Mouse (Mus musculus) midbrain, postnatal 0 days (tissue): ENCODE measurements around the gene Pcyt1a. TPM values are rescaled to one million over a fixed set of nuclear protein-coding genes. Genes with fewer than 3 reads are reported as not detected.

Experiments
- ATAC-seq: fragments of 200-750 bp; cut with Nextera tagmentation; 2 replicates; pipeline ENCODE4 v1.8.0; 2017; ENCODE audit warnings: moderate number of reproducible peaks, mild to moderate bottlenecking, moderate TSS enrichment, moderate library complexity; ENCODE audit not compliant: low FRiP score
- DNase-seq: peaks from one replicate; pipeline ENCODE4 v3.0.0-alpha.2; 2015; ENCODE audit warnings: low spot score
- H3K27ac ChIP-seq: fragments of 300-500 bp; sonication (generic); 2 replicates; pipeline ENCODE4 v1.5.1; 2014; ENCODE audit warnings: low read depth, mild to moderate bottlenecking, low read length, mixed read lengths
- H3K27me3 ChIP-seq: fragments of 300-500 bp; sonication (generic); 2 replicates; pipeline ENCODE4 v1.6.1; 2014; ENCODE audit warnings: low read length, control low read depth, mixed read lengths; ENCODE audit not compliant: insufficient read depth
- H3K36me3 ChIP-seq: fragments of 300-500 bp; sonication (generic); 2 replicates; pipeline ENCODE4 v1.6.1; 2014; ENCODE audit warnings: low read length, control low read depth, mixed read lengths; ENCODE audit not compliant: insufficient read depth
- H3K4me1 ChIP-seq: fragments of 300-500 bp; sonication (generic); 2 replicates; pipeline ENCODE4 v1.6.1; 2014; ENCODE audit warnings: mild to moderate bottlenecking, control low read depth, antibody characterized with exemption, low read length, mixed read lengths; ENCODE audit not compliant: insufficient read depth
- H3K4me2 ChIP-seq: fragments of 300-500 bp; sonication (generic); 2 replicates; pipeline ENCODE4 v1.6.1; 2014; ENCODE audit warnings: low read depth, mild to moderate bottlenecking, low read length, mixed read lengths; ENCODE audit not compliant: poor library complexity, severe bottlenecking
- H3K4me3 ChIP-seq: fragments of 300-500 bp; sonication (generic); 2 replicates; pipeline ENCODE4 v1.5.1; 2014; ENCODE audit warnings: low read depth, mild to moderate bottlenecking, low read length, moderate library complexity
- H3K9ac ChIP-seq: fragments of 300-500 bp; sonication (generic); replicated peaks from 2 replicates; pipeline ENCODE4 v1.6.1; 2014; ENCODE audit warnings: mild to moderate bottlenecking, low read length, moderate library complexity, mixed read lengths; ENCODE audit not compliant: poor library complexity, severe bottlenecking
- H3K9me3 ChIP-seq: fragments of 300-500 bp; sonication (generic); 2 replicates; pipeline ENCODE4 v1.6.1; 2016; ENCODE audit warnings: low read length, control low read depth
- CTCF ChIP-seq: IDR thresholded peaks from 2 replicates; pipeline ENCODE4 v1.5.1; 2016; ENCODE audit warnings: antibody characterized with exemption, mild to moderate bottlenecking
- WGBS: fragments of 180-500 bp; shearing (Covaris S2); extraction: QIAGEN DNeasy Blood & Tissue Kit; methylation state at CpG from one replicate; pipeline ENCODE4 v1.1.7; 2014; 5-methylcytosine and 5-hydroxymethylcytosine counted together
- polyA plus RNA-seq: library from polyadenylated mRNA; unstranded; fragments of >200 nt; fragmentation: Nextera tagmentation; extraction: Ambion mirVana; gene quantifications from 2 replicates; pipeline ENCODE4 v1.2.1, GENCODE M21; 2015
- total RNA-seq: library from RNA; depleted of rRNA; stranded (reverse); fragments of >200 nt; gene quantifications from 2 replicates; pipeline ENCODE4 v1.2.3, GENCODE M21; 2014; rRNA removed

Pcyt1a gene
- total and polyA plus RNA-seq, 2 experiments from 2014 or later = 49.2 to 52.7 TPM

DNA sequence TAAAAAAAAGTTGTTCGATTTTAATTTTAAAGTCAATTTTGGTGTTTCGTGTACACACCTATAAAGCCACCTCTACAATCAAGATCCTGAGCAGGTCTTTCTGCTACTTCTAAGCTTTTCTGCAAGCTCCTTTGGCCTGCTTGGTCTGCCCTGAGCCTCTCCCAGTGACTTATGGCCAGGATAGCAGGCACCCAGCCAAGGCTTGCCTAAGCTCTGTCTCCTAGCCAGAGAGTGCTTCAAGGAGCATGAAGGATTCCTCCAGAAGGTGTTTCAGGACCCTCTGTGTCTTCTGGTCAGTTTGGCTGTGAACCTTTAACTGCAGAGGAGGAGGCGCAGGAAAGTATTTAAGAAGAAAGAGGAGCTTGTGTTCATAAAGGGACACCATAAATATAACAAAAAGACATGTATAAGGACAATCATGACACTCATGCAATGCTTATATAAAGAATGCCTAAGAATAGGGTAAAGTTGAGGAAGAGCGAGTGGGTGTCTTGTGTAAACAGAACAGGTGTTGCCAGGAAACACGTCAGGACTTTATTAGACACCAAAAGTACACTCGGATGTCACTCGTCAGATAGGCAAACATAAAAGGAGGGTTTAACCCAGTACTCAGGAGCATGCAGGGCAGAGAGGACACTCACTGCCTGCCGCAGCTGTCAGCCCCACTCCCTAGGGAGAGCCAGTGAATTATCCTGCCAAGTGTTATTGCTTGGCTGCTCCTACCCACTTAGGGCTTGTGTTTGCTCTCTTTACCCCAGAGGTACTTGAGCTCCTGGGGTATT, 92.9 kb downstream of the Pcyt1a start:
- TF ChIP-seq CTCF = no peak
- DNase-seq = peak; percentile 66
- H3K36me3 ChIP-seq = no peaks in the 10 kb centered on the region
- no peak overlapping the region for H3K9ac ChIP-seq
- H3K9me3 ChIP-seq = no peaks in the 10 kb centered on the region
- no peak overlapping the region for H3K27ac ChIP-seq
- WGBS = 51% methylated on average over 8 of the region's 8 CpGs
- 0 out of 2 replicates have a peak, but pooled peaks have one; percentile 41 for ATAC-seq
- no peak overlapping the region for H3K4me2 ChIP-seq
- H3K4me3 ChIP-seq = no peak overlapping the region
- no peaks in the 10 kb centered on the region; the same call in 1 of the 2 replicates for H3K4me1 ChIP-seq
- H3K27me3 ChIP-seq = no peaks in the 10 kb centered on the region

- Histone ChIP-seq H3K36me3 (no peaks in the 10 kb centered on the region), H3K27ac (no peak overlapping the region), H3K9ac (no peak overlapping the region), H3K4me2 (no peak overlapping the region), H3K27me3 (no peaks in the 10 kb centered on the region), H3K9me3 (no peaks in the 10 kb centered on the region), H3K4me3 (no peak overlapping the region), H3K4me1 (no peaks in the 10 kb centered on the region; the same call in 1 of the 2 replicates)
- WGBS = 44% methylated on average over 5 of the region's 5 CpGs
- no peak for TF ChIP-seq CTCF
- no peak for ATAC-seq
- DNase-seq = peak; percentile 19
These were observed 93.5 kb downstream of the Pcyt1a start for GRCm38 (mm10) chr16:32524244-32524615.

Other genes with a start within 250 kb of the Pcyt1a start
- gene Fbxo45, start 183.8 kb upstream of the Pcyt1a start, total RNA-seq = 29.9 and 39.6 TPM in 2 replicates
- 15.0 and 16.6 TPM in 2 replicates for gene Fbxo45, start 183.8 kb upstream of the Pcyt1a start, polyA plus RNA-seq
- 11.6 and 12.4 TPM in 2 replicates for gene Wdr53, start 183.7 kb upstream of the Pcyt1a start, total RNA-seq
- gene Wdr53, start 183.7 kb upstream of the Pcyt1a start, polyA plus RNA-seq = 10.7 and 11.1 TPM in 2 replicates
- 0.38 TPM in 1 of 2 replicates, not detected in the other for gene Smco1, start 159.5 kb upstream of the Pcyt1a start, total RNA-seq
- 0.11 TPM in 1 of 2 replicates, not detected in the other for gene Smco1, start 159.5 kb upstream of the Pcyt1a start, polyA plus RNA-seq
- gene Rnf168, start 153.5 kb upstream of the Pcyt1a start, total RNA-seq = 34.8 and 42.1 TPM in 2 replicates
- 22.3 and 27.1 TPM in 2 replicates for gene Rnf168, start 153.5 kb upstream of the Pcyt1a start, polyA plus RNA-seq
- gene Ubxn7, start 98.7 kb upstream of the Pcyt1a start, total RNA-seq = 37.0 and 50.4 TPM in 2 replicates
- gene Ubxn7, start 98.7 kb upstream of the Pcyt1a start, polyA plus RNA-seq = 8.7 and 10.7 TPM in 2 replicates
- gene Tm4sf19, start 30.4 kb upstream of the Pcyt1a start, total RNA-seq = not detected in 2 replicates
- not detected in 2 replicates for gene Tm4sf19, start 30.4 kb upstream of the Pcyt1a start, polyA plus RNA-seq
- gene Tctex1d2, start 11.2 kb upstream of the Pcyt1a start, total RNA-seq = 12.5 and 18.1 TPM in 2 replicates
- gene Tctex1d2, start 11.2 kb upstream of the Pcyt1a start, polyA plus RNA-seq = 54.5 and 56.7 TPM in 2 replicates
- gene Slc51a, start 57.0 kb downstream of the Pcyt1a start, total RNA-seq = not detected in 2 replicates
- gene Slc51a, start 57.0 kb downstream of the Pcyt1a start, polyA plus RNA-seq = 0.14 TPM in 1 of 2 replicates, not detected in the other
- gene Zdhhc19, start 65.3 kb downstream of the Pcyt1a start, total RNA-seq = not detected in 2 replicates
- gene Zdhhc19, start 65.3 kb downstream of the Pcyt1a start, polyA plus RNA-seq = 0.19 and 0.25 TPM in 2 replicates
- 51.2 and 91.4 TPM in 2 replicates for gene Tfrc, start 178.0 kb downstream of the Pcyt1a start, total RNA-seq
- 39.8 and 40.6 TPM in 2 replicates for gene Tfrc, start 178.0 kb downstream of the Pcyt1a start, polyA plus RNA-seq
- 69.1 and 81.7 TPM in 2 replicates for gene Tnk2, start 213.0 kb downstream of the Pcyt1a start, total RNA-seq
- gene Tnk2, start 213.0 kb downstream of the Pcyt1a start, polyA plus RNA-seq = 15.7 and 16.5 TPM in 2 replicates